Mouse (Mus musculus) forebrain, embryonic 15.5 days (tissue): ENCODE measurements around the gene Tnfsf4. TPM values are rescaled to one million over a fixed set of nuclear protein-coding genes. Genes with fewer than 3 reads are reported as not detected.

ENCODE experiments used
- ATAC-seq: fragments of 200-750 bp; cut with Nextera tagmentation; replicated peaks from 2 replicates; pipeline ENCODE4 v1.8.0; 2017; ENCODE audit warnings: mild to moderate bottlenecking, moderate TSS enrichment, moderate library complexity
- H3K27ac ChIP-seq: fragments of 300-500 bp; sonication (generic); replicated peaks from 2 replicates; pipeline ENCODE4 v1.5.1; 2015; ENCODE audit warnings: mild to moderate bottlenecking, inconsistent platforms
- H3K27me3 ChIP-seq: fragments of 300-500 bp; sonication (generic); 2 replicates; pipeline ENCODE4 v1.6.1; 2015; ENCODE audit warnings: inconsistent platforms
- H3K36me3 ChIP-seq: fragments of 300-500 bp; sonication (generic); 2 replicates; pipeline ENCODE4 v1.6.1; 2015; ENCODE audit warnings: mild to moderate bottlenecking, inconsistent platforms
- H3K4me1 ChIP-seq: fragments of 300-500 bp; sonication (generic); 2 replicates; pipeline ENCODE4 v1.6.1; 2015; ENCODE audit warnings: inconsistent platforms
- H3K4me2 ChIP-seq: fragments of 300-500 bp; sonication (generic); replicated peaks from 2 replicates; pipeline ENCODE4 v1.6.1; 2015; ENCODE audit warnings: mild to moderate bottlenecking, inconsistent platforms
- H3K4me3 ChIP-seq: fragments of 300-500 bp; sonication (generic); 2 replicates; pipeline ENCODE4 v1.5.1; 2015; ENCODE audit warnings: mild to moderate bottlenecking, inconsistent platforms
- H3K9ac ChIP-seq: fragments of 300-500 bp; sonication (generic); replicated peaks from 2 replicates; pipeline ENCODE4 v1.6.1; 2015; ENCODE audit warnings: mild to moderate bottlenecking, inconsistent platforms
- H3K9me3 ChIP-seq: fragments of 300-500 bp; sonication (generic); 2 replicates; pipeline ENCODE4 v1.6.1; 2016; ENCODE audit warnings: inconsistent platforms
- WGBS: fragments of 180-500 bp; shearing (Covaris S2); methylation state at CpG from one replicate; pipeline ENCODE4 v1.1.7; 2015; ENCODE audit warnings: mixed read lengths; 5-methylcytosine and 5-hydroxymethylcytosine counted together
- polyA plus RNA-seq: library from polyadenylated mRNA; unstranded; fragments of >200 nt; fragmentation: Nextera tagmentation; extraction: Ambion mirVana; gene quantifications from 2 replicates; pipeline ENCODE4 v1.2.1, GENCODE M21; 2015

Tnfsf4 gene
- polyA plus RNA-seq, 1 experiment from 2014 or later, result not detected

GRCm38 (mm10) chr1:161403061-161403460, 7.9 kb downstream of the Tnfsf4 start:
- WGBS, result 23% methylated on average over 2 of the region's 2 CpGs
- H3K4me3 ChIP-seq, result no peak overlapping the region
- no peaks in the 10 kb centered on the region for H3K36me3 ChIP-seq
- H3K4me2 ChIP-seq, result no peak overlapping the region
- H3K4me1 ChIP-seq, result no peaks in the 10 kb centered on the region
- H3K27me3 ChIP-seq, result no peaks in the 10 kb centered on the region
- H3K9ac ChIP-seq, result no peak overlapping the region
- no peaks in the 10 kb centered on the region for H3K9me3 ChIP-seq
- ATAC-seq, result no peak
- no peak overlapping the region for H3K27ac ChIP-seq

GRCm38 (mm10) chr1:161406480-161406879, 11.3 kb downstream of the Tnfsf4 start:
- H3K36me3 ChIP-seq, result no peaks in the 10 kb centered on the region
- H3K27me3 ChIP-seq, result no peaks in the 10 kb centered on the region
- H3K9ac ChIP-seq, result no peak overlapping the region
- H3K4me1 ChIP-seq, result no peaks in the 10 kb centered on the region
- no peak overlapping the region for H3K4me3 ChIP-seq
- no peak overlapping the region for H3K27ac ChIP-seq
- ATAC-seq, result no peak
- no peak overlapping the region for H3K4me2 ChIP-seq
- no peaks in the 10 kb centered on the region for H3K9me3 ChIP-seq
- 97% methylated on average over 1 of the region's 1 CpGs for WGBS

- no peak overlapping the region for H3K4me3 ChIP-seq
- H3K27ac ChIP-seq, result no peak overlapping the region
- no peaks in the 10 kb centered on the region for H3K27me3 ChIP-seq
- H3K9me3 ChIP-seq, result no peaks in the 10 kb centered on the region
- no peak overlapping the region for H3K4me2 ChIP-seq
- ATAC-seq, result no peak
- H3K4me1 ChIP-seq, result no peaks in the 10 kb centered on the region
- H3K36me3 ChIP-seq, result no peaks in the 10 kb centered on the region
- no peak overlapping the region for H3K9ac ChIP-seq
These were observed 24.7 kb downstream of the Tnfsf4 start for GRCm38 (mm10) chr1:161419926-161420325.

GRCm38 (mm10) chr1:161420646-161421045, 25.4 kb downstream of the Tnfsf4 start:
- Histone ChIP-seq H3K36me3 (no peaks in the 10 kb centered on the region), H3K9ac (no peak overlapping the region)
- ATAC-seq, result no peak

GRCm38 (mm10) chr1:161426277-161427056, 31.3 kb downstream of the Tnfsf4 start:
- H3K36me3 ChIP-seq, result no peaks in the 10 kb centered on the region
- no peak overlapping the region for H3K27ac ChIP-seq
- H3K27me3 ChIP-seq, result no peaks in the 10 kb centered on the region
- no peak overlapping the region for H3K9ac ChIP-seq
- WGBS, result 78% methylated on average over 4 of the region's 4 CpGs
- ATAC-seq, result no peak
- H3K4me3 ChIP-seq, result no peak overlapping the region
- H3K4me2 ChIP-seq, result no peak overlapping the region
- H3K4me1 ChIP-seq, result no peaks in the 10 kb centered on the region
- no peaks in the 10 kb centered on the region for H3K9me3 ChIP-seq

More at GRCm38 (mm10) chr1:161420646-161421045, 25.4 kb downstream of the Tnfsf4 start:
- H3K27me3 ChIP-seq, result no peaks in the 10 kb centered on the region
- 84% methylated on average over 9 of the region's 9 CpGs for WGBS
- H3K27ac ChIP-seq, result no peak overlapping the region
- H3K4me1 ChIP-seq, result no peaks in the 10 kb centered on the region
- no peak overlapping the region for H3K4me3 ChIP-seq
- H3K4me2 ChIP-seq, result no peak overlapping the region
- H3K9me3 ChIP-seq, result no peaks in the 10 kb centered on the region

- 87% methylated on average over 1 of the region's 1 CpGs for WGBS
- H3K4me3 ChIP-seq, result no peak overlapping the region
- no peak overlapping the region for H3K27ac ChIP-seq
- H3K27me3 ChIP-seq, result no peaks in the 10 kb centered on the region
- no peaks in the 10 kb centered on the region for H3K9me3 ChIP-seq
- ATAC-seq, result no peak
- no peaks in the 10 kb centered on the region for H3K36me3 ChIP-seq
- H3K4me1 ChIP-seq, result no peaks in the 10 kb centered on the region
- H3K4me2 ChIP-seq, result no peak overlapping the region
- no peak overlapping the region for H3K9ac ChIP-seq
These were observed 31.8 kb downstream of the Tnfsf4 start for GRCm38 (mm10) chr1:161427057-161427311.

- Histone ChIP-seq H3K27ac (no peak overlapping the region), H3K4me3 (no peak overlapping the region), H3K27me3 (no peaks in the 10 kb centered on the region), H3K9ac (no peak overlapping the region), H3K4me1 (no peaks in the 10 kb centered on the region), H3K9me3 (no peaks in the 10 kb centered on the region), H3K4me2 (no peak overlapping the region), H3K36me3 (no peaks in the 10 kb centered on the region)
- ATAC-seq, result no peak
- WGBS, result 77% methylated on average over 2 of the region's 2 CpGs
These were observed 40.6 kb downstream of the Tnfsf4 start for GRCm38 (mm10) chr1:161435781-161436180.

- WGBS, result 87% methylated on average over 6 of the region's 6 CpGs
These were observed 41.3 kb downstream of the Tnfsf4 start for GRCm38 (mm10) chr1:161436503-161436902.

GRCm38 (mm10) chr1:161444858-161445257, 49.6 kb downstream of the Tnfsf4 start:
- no peak overlapping the region for H3K9ac ChIP-seq
- H3K4me1 ChIP-seq, result no peaks in the 10 kb centered on the region
- no peak for ATAC-seq
- H3K36me3 ChIP-seq, result no peaks in the 10 kb centered on the region
- H3K27ac ChIP-seq, result no peak overlapping the region
- H3K27me3 ChIP-seq, result no peaks in the 10 kb centered on the region
- no peak overlapping the region for H3K4me2 ChIP-seq
- no peaks in the 10 kb centered on the region for H3K9me3 ChIP-seq
- no peak overlapping the region for H3K4me3 ChIP-seq
- 79% methylated on average over 7 of the region's 7 CpGs for WGBS

More at GRCm38 (mm10) chr1:161436503-161436902, 41.3 kb downstream of the Tnfsf4 start:
- H3K27me3 ChIP-seq, result no peaks in the 10 kb centered on the region
- no peak for ATAC-seq
- no peaks in the 10 kb centered on the region for H3K9me3 ChIP-seq
- H3K36me3 ChIP-seq, result no peaks in the 10 kb centered on the region
- no peak overlapping the region for H3K4me3 ChIP-seq
- no peak overlapping the region for H3K27ac ChIP-seq
- no peak overlapping the region for H3K4me2 ChIP-seq
- no peak overlapping the region for H3K9ac ChIP-seq
- H3K4me1 ChIP-seq, result no peaks in the 10 kb centered on the region

- no peak overlapping the region for H3K4me3 ChIP-seq
- ATAC-seq, result no peak
- WGBS, result 53% methylated on average over 3 of the region's 3 CpGs
These were observed 56.6 kb downstream of the Tnfsf4 start for GRCm38 (mm10) chr1:161451683-161452245.

GRCm38 (mm10) chr1:161452250-161452649, 57.0 kb downstream of the Tnfsf4 start:
- no peaks in the 10 kb centered on the region for H3K4me1 ChIP-seq
- no peak overlapping the region for H3K9ac ChIP-seq
- no peak for ATAC-seq
- no peak overlapping the region for H3K4me2 ChIP-seq
- no peak overlapping the region for H3K4me3 ChIP-seq
- 90% methylated on average over 1 of the region's 1 CpGs for WGBS
- no peaks in the 10 kb centered on the region for H3K27me3 ChIP-seq
- H3K36me3 ChIP-seq, result no peaks in the 10 kb centered on the region
- H3K27ac ChIP-seq, result no peak overlapping the region
- H3K9me3 ChIP-seq, result no peaks in the 10 kb centered on the region

More at GRCm38 (mm10) chr1:161451683-161452245, 56.6 kb downstream of the Tnfsf4 start:
- Histone ChIP-seq H3K4me2 (no peak overlapping the region), H3K27ac (no peak overlapping the region), H3K4me1 (no peaks in the 10 kb centered on the region), H3K27me3 (no peaks in the 10 kb centered on the region), H3K9me3 (no peaks in the 10 kb centered on the region), H3K9ac (no peak overlapping the region), H3K36me3 (no peaks in the 10 kb centered on the region)

- Histone ChIP-seq H3K27ac (no peak overlapping the region), H3K4me1 (no peaks in the 10 kb centered on the region), H3K9me3 (no peaks in the 10 kb centered on the region), H3K27me3 (no peaks in the 10 kb centered on the region), H3K9ac (no peak overlapping the region), H3K4me3 (no peak overlapping the region), H3K36me3 (no peaks in the 10 kb centered on the region), H3K4me2 (no peak overlapping the region)
- WGBS, result 84% methylated on average over 2 of the region's 2 CpGs
- ATAC-seq, result no peak
These were observed 68.3 kb downstream of the Tnfsf4 start for GRCm38 (mm10) chr1:161463388-161464085.
